Mouse (Mus musculus): ENCODE results near the gene Rpain. TPM values are rescaled to one million over a fixed set of nuclear protein-coding genes. Genes with fewer than 3 reads are reported as not detected.

The Rpain gene
- polyA plus RNA-seq, 1 experiment from 2014 or later: 69.7 TPM

GRCm38 (mm10) chr11:70970560-70971540, 837 bp downstream of the Rpain start:
- no peaks in the 10 kb centered on the region for H3K27me3 ChIP-seq (replicated peaks)
- peak overlapping the region; percentile 55 for H3K9ac ChIP-seq
- H3K36me3 ChIP-seq: peaks cover 32% of the 10 kb centered on the region
- peak overlapping the region; percentile 82 for H3K4me3 ChIP-seq
- H3K4me2 ChIP-seq (replicated peaks): peak overlapping the region; percentile 88
- H3K4me1 ChIP-seq: peaks cover 12% of the 10 kb centered on the region
- no peak; the same call in 1 of the 2 replicates for ATAC-seq (ENCODE audit: low FRiP score, low read depth)
- 18% methylated on average over 24 of the region's 24 CpGs for WGBS
- H3K27ac ChIP-seq: peak overlapping the region; percentile 59; the same call in 1 of the 2 replicates
- H3K9me3 ChIP-seq: no peaks in the 10 kb centered on the region

- Histone ChIP-seq H3K9me3 (no peaks in the 10 kb centered on the region), H3K4me2 (replicated peaks) (no peak overlapping the region), H3K27me3 (replicated peaks) (no peaks in the 10 kb centered on the region), H3K36me3 (peaks cover 42% of the 10 kb centered on the region), H3K27ac (no peak overlapping the region), H3K9ac (no peak overlapping the region), H3K4me1 (peaks cover 12% of the 10 kb centered on the region), H3K4me3 (no peak overlapping the region)
- ATAC-seq (ENCODE audit: low FRiP score, low read depth): no peak
- WGBS: 79% methylated on average over 1 of the region's 1 CpGs
Measured at GRCm38 (mm10) chr11:70972586-70972985, 2.6 kb downstream of the Rpain start.

- WGBS: 78% methylated on average over 4 of the region's 4 CpGs
- Histone ChIP-seq H3K27ac (no peak overlapping the region), H3K9me3 (no peaks in the 10 kb centered on the region), H3K4me3 (no peak overlapping the region), H3K9ac (no peak overlapping the region), H3K36me3 (peaks cover 56% of the 10 kb centered on the region), H3K27me3 (replicated peaks) (no peaks in the 10 kb centered on the region), H3K4me1 (peaks cover 5% of the 10 kb centered on the region; the same call in 1 of the 2 replicates), H3K4me2 (replicated peaks) (no peak overlapping the region)
- no peak for ATAC-seq (ENCODE audit: low FRiP score, low read depth)
Measured at GRCm38 (mm10) chr11:70973947-70974346, 3.9 kb downstream of the Rpain start.

GRCm38 (mm10) chr11:70975193-70975592, 5.2 kb downstream of the Rpain start:
- no peak overlapping the region for H3K4me2 ChIP-seq (replicated peaks)
- no peaks in the 10 kb centered on the region for H3K27me3 ChIP-seq (replicated peaks)
- ATAC-seq (ENCODE audit: low FRiP score, low read depth): no peak
- H3K36me3 ChIP-seq: peaks cover 68% of the 10 kb centered on the region
- H3K4me3 ChIP-seq: no peak overlapping the region
- 89% methylated on average over 2 of the region's 2 CpGs for WGBS
- peaks cover 5% of the 10 kb centered on the region; the same call in 1 of the 2 replicates for H3K4me1 ChIP-seq
- no peak overlapping the region for H3K27ac ChIP-seq
- no peaks in the 10 kb centered on the region for H3K9me3 ChIP-seq
- no peak overlapping the region for H3K9ac ChIP-seq

GRCm38 (mm10) chr11:70977293-70977692, 7.3 kb downstream of the Rpain start:
- Histone ChIP-seq H3K27me3 (replicated peaks) (no peaks in the 10 kb centered on the region), H3K36me3 (peaks cover 79% of the 10 kb centered on the region), H3K4me1 (peaks cover 13% of the 10 kb centered on the region; the same call in 1 of the 2 replicates), H3K4me2 (replicated peaks) (no peak overlapping the region), H3K27ac (no peak overlapping the region), H3K9ac (no peak overlapping the region), H3K9me3 (no peaks in the 10 kb centered on the region), H3K4me3 (no peak overlapping the region)
- no peak for ATAC-seq (ENCODE audit: low FRiP score, low read depth)
- 88% methylated on average over 6 of the region's 6 CpGs for WGBS

- H3K4me2 ChIP-seq (replicated peaks): no peak overlapping the region
- H3K9ac ChIP-seq: no peak overlapping the region
- peaks cover 61% of the 10 kb centered on the region for H3K36me3 ChIP-seq
- H3K4me1 ChIP-seq: peaks cover 13% of the 10 kb centered on the region; the same call in 1 of the 2 replicates
- no peaks in the 10 kb centered on the region for H3K9me3 ChIP-seq
- 88% methylated on average over 6 of the region's 6 CpGs for WGBS
- ATAC-seq (ENCODE audit: low FRiP score, low read depth): no peak
- H3K27ac ChIP-seq: no peak overlapping the region
- H3K27me3 ChIP-seq (replicated peaks): no peaks in the 10 kb centered on the region
- H3K4me3 ChIP-seq: no peak overlapping the region
Measured at GRCm38 (mm10) chr11:70980232-70980631, 10.2 kb downstream of the Rpain start.

- H3K27me3 ChIP-seq (replicated peaks): no peaks in the 10 kb centered on the region
- no peak overlapping the region for H3K4me3 ChIP-seq
- peaks cover 61% of the 10 kb centered on the region for H3K36me3 ChIP-seq
- no peaks in the 10 kb centered on the region for H3K9me3 ChIP-seq
- 0 out of 2 replicates have a peak overlapping the region, but pooled peaks have one; percentile 82 for H3K4me2 ChIP-seq (replicated peaks)
- 94% methylated on average over 14 of the region's 14 CpGs for WGBS
- H3K9ac ChIP-seq: no peak overlapping the region
- ATAC-seq (ENCODE audit: low FRiP score, low read depth): no peak
- no peak overlapping the region for H3K27ac ChIP-seq
- peaks cover 13% of the 10 kb centered on the region; the same call in 1 of the 2 replicates for H3K4me1 ChIP-seq
Measured at GRCm38 (mm10) chr11:70980751-70981510, 10.9 kb downstream of the Rpain start.

- WGBS: 13% methylated on average over 12 of the region's 12 CpGs
- Histone ChIP-seq H3K9me3 (no peaks in the 10 kb centered on the region), H3K4me2 (replicated peaks) (peak overlapping the region; percentile 82), H3K36me3 (peaks cover 61% of the 10 kb centered on the region), H3K4me3 (peak overlapping the region; percentile 100), H3K4me1 (peaks cover 13% of the 10 kb centered on the region; the same call in 1 of the 2 replicates), H3K9ac (peak overlapping the region; percentile 90), H3K27ac (no peak overlapping the region), H3K27me3 (replicated peaks) (no peaks in the 10 kb centered on the region)
- ATAC-seq (ENCODE audit: low FRiP score, low read depth): no peak
Measured at GRCm38 (mm10) chr11:70982030-70982429, 12.0 kb downstream of the Rpain start.

GRCm38 (mm10) chr11:70982557-70983228, 12.7 kb downstream of the Rpain start, which contains the start of gene C1qbp:
C1qbp (minus strand) TSS chr11:70983026.
- Histone ChIP-seq H3K27ac (no peak within 1 kb of the TSS), H3K36me3 (peaks cover 61% of the 10 kb centered on the region)

GRCm38 (mm10) chr11:71001167-71001566, 31.2 kb downstream of the Rpain start:
- ATAC-seq (ENCODE audit: low FRiP score, low read depth): no peak
- H3K9ac ChIP-seq: no peak overlapping the region
- H3K27me3 ChIP-seq (replicated peaks): no peaks in the 10 kb centered on the region
- H3K9me3 ChIP-seq: no peaks in the 10 kb centered on the region
- peaks cover 12% of the 10 kb centered on the region for H3K4me1 ChIP-seq
- WGBS: 88% methylated on average over 4 of the region's 4 CpGs
- H3K4me3 ChIP-seq: no peak overlapping the region
- peaks cover 29% of the 10 kb centered on the region for H3K36me3 ChIP-seq
- H3K4me2 ChIP-seq (replicated peaks): no peak overlapping the region
- H3K27ac ChIP-seq: no peak overlapping the region

More at GRCm38 (mm10) chr11:70982557-70983228, 12.7 kb downstream of the Rpain start, which contains the start of gene C1qbp:
- H3K4me3 ChIP-seq: peak within 1 kb of the TSS; percentile 100
- H3K27me3 ChIP-seq (replicated peaks): no peaks in the 10 kb centered on the region
- peak within 1 kb of the TSS; percentile 82 for H3K4me2 ChIP-seq (replicated peaks)
- under 1% methylated on average over 63 of the region's 64 CpGs for WGBS
- peak; percentile 98 for ATAC-seq (ENCODE audit: low FRiP score, low read depth)
- peaks cover 13% of the 10 kb centered on the region; the same call in 1 of the 2 replicates for H3K4me1 ChIP-seq
- peak within 1 kb of the TSS; percentile 90 for H3K9ac ChIP-seq
- no peaks in the 10 kb centered on the region for H3K9me3 ChIP-seq

- no peak overlapping the region; the same call in 1 of the 2 replicates for H3K27ac ChIP-seq
- no peaks in the 10 kb centered on the region for H3K27me3 ChIP-seq (replicated peaks)
- peak; percentile 84 for ATAC-seq (ENCODE audit: low FRiP score, low read depth)
- H3K9ac ChIP-seq: peak overlapping the region; percentile 67
- peak overlapping the region; percentile 81 for H3K4me2 ChIP-seq (replicated peaks)
- H3K4me3 ChIP-seq: peak overlapping the region; percentile 86
- no peaks in the 10 kb centered on the region for H3K9me3 ChIP-seq
- WGBS: 1% methylated on average over 49 of the region's 49 CpGs
- peaks cover 16% of the 10 kb centered on the region for H3K36me3 ChIP-seq
- peaks cover 12% of the 10 kb centered on the region for H3K4me1 ChIP-seq
Measured at GRCm38 (mm10) chr11:71003611-71004315, 33.8 kb downstream of the Rpain start.
